Mouse (Mus musculus): Measurements from ENCODE around the gene Iqub. TPM values are rescaled to one million over a fixed set of nuclear protein-coding genes. Genes with fewer than 3 reads are reported as not detected.

Gene Iqub
- polyA plus RNA-seq, 1 experiment from 2014 or later, result 2.6 TPM

GRCm38 (mm10) chr6:24530711-24531420 lies 16.0 kb upstream of the Iqub start:
- no peaks in the 10 kb centered on the region for H3K36me3 ChIP-seq
- 61% methylated on average over 11 of the region's 11 CpGs for WGBS
- peak overlapping the region; percentile 40 for H3K4me2 ChIP-seq (replicated peaks)
- H3K9me3 ChIP-seq (replicated peaks), result no peaks in the 10 kb centered on the region
- ATAC-seq (ENCODE audit: low FRiP score), result no peak
- H3K27me3 ChIP-seq, result no peaks in the 10 kb centered on the region
- no peak overlapping the region for H3K4me3 ChIP-seq
- no peak overlapping the region for H3K27ac ChIP-seq
- H3K9ac ChIP-seq, result no peak overlapping the region; the same call in 1 of the 2 replicates
- H3K4me1 ChIP-seq, result peaks cover 13% of the 10 kb centered on the region

- Histone ChIP-seq H3K36me3 (no peaks in the 10 kb centered on the region), H3K4me3 (no peak overlapping the region)
- no peak for ATAC-seq (ENCODE audit: low FRiP score)
Observed at GRCm38 (mm10) chr6:24530166-24530565, 15.3 kb upstream of the Iqub start.

GRCm38 (mm10) chr6:24528064-24528243 lies 13.1 kb upstream of the Iqub start, which contains the start of gene Asb15:
Gene Asb15 (plus strand): TSS chr6:24528144.
- Histone ChIP-seq H3K9me3 (replicated peaks) (no peaks in the 10 kb centered on the region), H3K27ac (no peak within 1 kb of the TSS), H3K27me3 (no peaks in the 10 kb centered on the region), H3K4me1 (peaks cover 16% of the 10 kb centered on the region), H3K9ac (peak within 1 kb of the TSS; percentile 59), H3K4me3 (peak within 1 kb of the TSS; percentile 59), H3K36me3 (0 out of 2 replicates have a peak, but pooled peaks cover 2% of the 10 kb centered on the region), H3K4me2 (replicated peaks) (peak within 1 kb of the TSS; percentile 75)
- 58% methylated on average over 2 of the region's 2 CpGs for WGBS
- ATAC-seq (ENCODE audit: low FRiP score), result no peak

More at GRCm38 (mm10) chr6:24530166-24530565, 15.3 kb upstream of the Iqub start:
- H3K9ac ChIP-seq, result no peak overlapping the region; the same call in 1 of the 2 replicates
- H3K4me1 ChIP-seq, result peaks cover 16% of the 10 kb centered on the region
- no peak overlapping the region for H3K27ac ChIP-seq
- 25% methylated on average over 4 of the region's 4 CpGs for WGBS
- no peaks in the 10 kb centered on the region for H3K9me3 ChIP-seq (replicated peaks)
- peak overlapping the region; percentile 40 for H3K4me2 ChIP-seq (replicated peaks)
- H3K27me3 ChIP-seq, result no peaks in the 10 kb centered on the region

GRCm38 (mm10) chr6:24527155-24528063 lies 12.5 kb upstream of the Iqub start, which contains the start of gene Ndufa5:
Gene Ndufa5 (minus strand): TSS chr6:24528013.
- Histone ChIP-seq H3K4me3 (peak within 1 kb of the TSS; percentile 59), H3K36me3 (0 out of 2 replicates have a peak, but pooled peaks cover 2% of the 10 kb centered on the region), H3K9ac (peak within 1 kb of the TSS; percentile 59), H3K9me3 (replicated peaks) (no peaks in the 10 kb centered on the region), H3K27ac (no peak within 1 kb of the TSS), H3K4me2 (replicated peaks) (peak within 1 kb of the TSS; percentile 75), H3K27me3 (no peaks in the 10 kb centered on the region), H3K4me1 (peaks cover 16% of the 10 kb centered on the region)
- ATAC-seq (ENCODE audit: low FRiP score), result peak; percentile 97
- under 1% methylated on average over 53 of the region's 53 CpGs for WGBS

GRCm38 (mm10) chr6:24525705-24526104 lies 10.8 kb upstream of the Iqub start:
- Histone ChIP-seq H3K4me2 (replicated peaks) (no peak overlapping the region), H3K4me1 (peaks cover 16% of the 10 kb centered on the region), H3K27me3 (no peaks in the 10 kb centered on the region), H3K9me3 (replicated peaks) (no peaks in the 10 kb centered on the region), H3K9ac (no peak overlapping the region), H3K4me3 (no peak overlapping the region), H3K36me3 (peaks cover 18% of the 10 kb centered on the region), H3K27ac (no peak overlapping the region)
- 95% methylated on average over 3 of the region's 3 CpGs for WGBS
- no peak for ATAC-seq (ENCODE audit: low FRiP score)

- H3K36me3 ChIP-seq, result peaks cover 22% of the 10 kb centered on the region
- ATAC-seq (ENCODE audit: low FRiP score), result peak; percentile 52; the same call in 1 of the 2 replicates
- H3K4me2 ChIP-seq (replicated peaks), result no peak overlapping the region
- H3K27ac ChIP-seq, result no peak overlapping the region
- H3K9me3 ChIP-seq (replicated peaks), result no peaks in the 10 kb centered on the region
- H3K4me3 ChIP-seq, result no peak overlapping the region
- H3K27me3 ChIP-seq, result no peaks in the 10 kb centered on the region
- no peak overlapping the region for H3K9ac ChIP-seq
- WGBS, result 41% methylated on average over 2 of the region's 2 CpGs
- peaks cover 8% of the 10 kb centered on the region for H3K4me1 ChIP-seq
Observed at GRCm38 (mm10) chr6:24516197-24516596, 1.3 kb upstream of the Iqub start.

GRCm38 (mm10) chr6:24504141-24504540 lies 10.7 kb downstream of the Iqub start:
- ATAC-seq (ENCODE audit: low FRiP score), result no peak
- no peak overlapping the region for H3K27ac ChIP-seq
- H3K27me3 ChIP-seq, result no peaks in the 10 kb centered on the region
- H3K36me3 ChIP-seq, result no peaks in the 10 kb centered on the region
- no peak overlapping the region for H3K9ac ChIP-seq
- no peak overlapping the region for H3K4me2 ChIP-seq (replicated peaks)
- no peak overlapping the region for H3K4me3 ChIP-seq
- 80% methylated on average over 2 of the region's 2 CpGs for WGBS
- no peaks in the 10 kb centered on the region for H3K9me3 ChIP-seq (replicated peaks)
- H3K4me1 ChIP-seq, result no peaks in the 10 kb centered on the region

GRCm38 (mm10) chr6:24490341-24490740 lies 24.5 kb downstream of the Iqub start:
- Histone ChIP-seq H3K27me3 (no peaks in the 10 kb centered on the region), H3K36me3 (no peaks in the 10 kb centered on the region), H3K4me2 (replicated peaks) (no peak overlapping the region), H3K27ac (no peak overlapping the region), H3K9ac (no peak overlapping the region), H3K4me1 (no peaks in the 10 kb centered on the region), H3K9me3 (replicated peaks) (no peaks in the 10 kb centered on the region), H3K4me3 (no peak overlapping the region)
- WGBS, result 20% methylated on average over 1 of the region's 1 CpGs
- ATAC-seq (ENCODE audit: low FRiP score), result no peak

GRCm38 (mm10) chr6:24486530-24486929 lies 28.3 kb downstream of the Iqub start:
- no peaks in the 10 kb centered on the region for H3K27me3 ChIP-seq
- H3K4me2 ChIP-seq (replicated peaks), result no peak overlapping the region
- ATAC-seq (ENCODE audit: low FRiP score), result no peak
- H3K9me3 ChIP-seq (replicated peaks), result no peaks in the 10 kb centered on the region
- 78% methylated on average over 5 of the region's 5 CpGs for WGBS
- H3K4me3 ChIP-seq, result no peak overlapping the region
- no peaks in the 10 kb centered on the region for H3K36me3 ChIP-seq
- no peak overlapping the region for H3K9ac ChIP-seq
- no peaks in the 10 kb centered on the region for H3K4me1 ChIP-seq
- H3K27ac ChIP-seq, result no peak overlapping the region

GRCm38 (mm10) chr6:24470571-24471132 lies 44.2 kb downstream of the Iqub start:
- WGBS, result 38% methylated on average over 1 of the region's 1 CpGs

GRCm38 (mm10) chr6:24470135-24470534 lies 44.7 kb downstream of the Iqub start:
- H3K4me3 ChIP-seq, result no peak overlapping the region
- H3K27ac ChIP-seq, result no peak overlapping the region
- H3K9me3 ChIP-seq (replicated peaks), result no peaks in the 10 kb centered on the region
- 75% methylated on average over 2 of the region's 2 CpGs for WGBS
- H3K4me2 ChIP-seq (replicated peaks), result no peak overlapping the region
- H3K9ac ChIP-seq, result no peak overlapping the region
- H3K27me3 ChIP-seq, result no peaks in the 10 kb centered on the region
- H3K36me3 ChIP-seq, result no peaks in the 10 kb centered on the region
- peaks cover 2% of the 10 kb centered on the region; the same call in 1 of the 2 replicates for H3K4me1 ChIP-seq
- no peak for ATAC-seq (ENCODE audit: low FRiP score)

More at GRCm38 (mm10) chr6:24470571-24471132, 44.2 kb downstream of the Iqub start:
- H3K4me1 ChIP-seq, result peaks cover 2% of the 10 kb centered on the region; the same call in 1 of the 2 replicates
- H3K27ac ChIP-seq, result no peak overlapping the region
- peak; percentile 75 for ATAC-seq (ENCODE audit: low FRiP score)
- H3K36me3 ChIP-seq, result no peaks in the 10 kb centered on the region
- H3K9me3 ChIP-seq (replicated peaks), result no peaks in the 10 kb centered on the region
- no peak overlapping the region for H3K4me2 ChIP-seq (replicated peaks)
- H3K27me3 ChIP-seq, result no peaks in the 10 kb centered on the region
- H3K4me3 ChIP-seq, result no peak overlapping the region
- H3K9ac ChIP-seq, result no peak overlapping the region

- WGBS, result 49% methylated on average over 7 of the region's 7 CpGs
- H3K4me3 ChIP-seq, result no peak overlapping the region
- no peak overlapping the region for H3K4me2 ChIP-seq (replicated peaks)
- H3K27me3 ChIP-seq, result no peaks in the 10 kb centered on the region
- no peak for ATAC-seq (ENCODE audit: low FRiP score)
- H3K27ac ChIP-seq, result no peak overlapping the region
- H3K36me3 ChIP-seq, result no peaks in the 10 kb centered on the region
- H3K9ac ChIP-seq, result no peak overlapping the region
- no peaks in the 10 kb centered on the region for H3K9me3 ChIP-seq (replicated peaks)
- H3K4me1 ChIP-seq, result no peaks in the 10 kb centered on the region
Observed at GRCm38 (mm10) chr6:24456097-24456496, 58.8 kb downstream of the Iqub start.

Measured in hindbrain, embryonic 12.5 days (tissue).